Mouse (Mus musculus): ENCODE measurements at regions not wholly inside any gene's neighbourhood (a gene's known extent, or its start where the extent isn't known, plus 50 kb on each side); places are given as distances from the start of the nearest gene placed in this dataset.

DNA sequence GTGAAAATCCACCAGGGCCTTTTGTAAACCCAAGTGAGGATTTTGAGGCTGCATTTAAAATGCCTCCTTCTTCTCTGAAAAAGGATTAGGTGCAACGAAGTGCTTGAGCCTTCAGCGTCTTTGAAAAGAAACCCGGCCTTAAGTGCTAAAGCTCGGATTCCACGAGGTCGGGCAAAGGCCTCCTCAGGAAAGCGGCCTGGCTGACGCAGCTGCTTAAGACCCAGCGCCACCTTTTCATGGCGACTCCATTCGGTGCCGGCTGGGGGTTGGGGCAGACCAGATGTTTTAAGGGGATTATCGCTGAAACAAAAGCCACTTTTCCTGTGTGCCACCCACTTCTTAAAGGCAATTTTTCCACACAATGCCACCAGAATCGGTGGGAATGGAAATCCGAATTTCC lies 61.6 kb upstream of the 4932438H23Rik start:
- DNase-seq (ENCODE audit: low spot score): no peak

DNA sequence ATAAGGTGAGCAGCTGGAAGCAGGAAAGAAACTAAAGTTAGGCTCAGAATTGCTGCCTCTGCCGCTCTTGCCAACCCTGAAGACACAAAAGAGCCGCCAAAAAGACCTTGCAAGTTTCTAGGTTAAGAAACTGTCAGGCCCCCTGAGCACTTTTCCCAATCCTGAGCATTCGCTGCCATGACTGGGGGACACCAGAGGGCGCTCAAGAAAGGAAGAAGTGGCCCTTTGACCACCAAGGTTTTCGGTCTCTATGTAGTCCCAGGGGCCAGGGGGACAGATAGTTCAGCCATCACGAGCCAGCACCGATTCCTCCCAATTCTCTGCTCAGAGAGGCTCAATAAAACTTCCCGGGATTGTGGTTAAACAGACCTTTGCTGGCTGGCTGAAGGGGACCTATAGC lies 64.6 kb upstream of the Olig2 start:
- DNase-seq (ENCODE audit: low spot score): peak; percentile 74

DNA sequence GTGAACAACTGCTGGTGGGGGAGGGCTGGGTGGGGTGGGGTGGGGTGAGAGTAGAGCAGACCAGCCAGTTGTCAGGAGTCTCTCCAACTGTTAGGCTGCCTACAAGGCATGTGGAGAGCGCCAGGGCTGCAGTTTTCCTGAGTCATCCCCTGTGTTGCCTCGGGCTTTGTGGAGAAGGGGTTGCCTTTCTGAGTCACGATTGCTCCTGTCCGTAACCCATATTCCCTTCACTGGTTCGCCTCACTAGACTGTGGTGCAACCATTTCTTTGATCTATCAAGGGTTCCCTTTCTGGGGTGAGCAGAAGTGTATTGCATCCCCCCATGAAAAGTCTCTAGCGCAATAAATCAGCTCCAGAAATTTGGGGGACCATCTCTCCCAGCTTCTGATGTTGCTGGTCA lies 63.6 kb upstream of the Olig2 start:
- no peak for DNase-seq (ENCODE audit: low spot score)

DNA sequence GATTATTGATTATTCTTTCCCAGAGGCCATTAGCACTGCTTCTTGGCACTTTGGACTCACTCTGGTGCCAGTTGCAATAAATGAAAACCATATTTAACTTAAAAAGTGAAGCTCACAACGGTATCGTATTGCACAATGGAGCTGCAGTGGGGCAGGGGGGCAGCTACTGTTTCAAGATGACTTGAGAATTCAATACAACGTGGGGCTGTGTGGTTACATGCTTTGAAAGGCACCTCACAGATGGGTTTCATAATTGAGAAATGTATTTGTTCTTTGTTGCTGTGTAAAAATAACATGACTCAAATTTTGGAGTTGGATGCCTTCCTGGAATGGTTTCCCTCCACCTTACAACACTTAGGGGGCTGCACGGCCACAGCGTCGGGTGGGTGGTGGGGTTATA lies 62.9 kb upstream of the Olig2 start:
- no peak for DNase-seq (ENCODE audit: low spot score)

DNA sequence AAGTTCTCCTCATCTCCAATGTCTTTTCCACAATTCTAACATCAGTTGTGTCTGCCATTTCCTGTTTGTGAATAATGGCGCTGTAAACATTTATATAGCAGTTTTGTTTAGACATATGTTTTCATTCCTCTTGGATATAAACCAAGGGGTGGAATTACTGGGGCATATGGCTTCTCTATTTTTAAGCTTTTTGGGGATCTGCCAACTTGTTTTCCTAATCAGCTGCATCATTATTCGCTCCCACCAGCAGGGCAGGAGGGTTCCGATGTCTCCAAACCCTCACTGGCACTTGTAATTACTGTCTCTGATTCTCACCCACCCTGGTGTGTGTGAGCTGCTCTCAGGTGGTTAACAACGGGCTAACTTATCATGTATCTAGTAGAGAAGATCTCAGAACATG lies 59.4 kb upstream of the Olig2 start:
- DNase-seq (ENCODE audit: low spot score): no peak

DNA sequence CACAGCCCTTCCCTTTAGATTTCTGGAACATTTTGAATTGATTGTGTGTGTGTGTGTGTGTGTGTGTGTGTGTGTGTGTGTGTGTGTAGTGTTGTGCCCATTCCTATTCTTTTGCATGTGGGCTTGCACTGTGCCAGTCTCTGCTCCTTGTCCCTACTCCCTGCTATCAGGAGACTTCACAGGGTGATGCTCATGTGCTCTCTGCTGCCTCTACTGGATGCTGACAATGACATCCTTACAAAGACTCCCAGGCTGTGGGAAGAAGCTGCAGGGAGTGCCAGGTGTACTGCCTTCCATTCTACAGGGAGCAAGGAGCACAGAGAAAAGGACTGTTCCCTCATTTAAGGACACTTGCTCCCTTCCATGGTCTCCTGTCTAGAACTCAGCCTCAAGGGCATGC lies 58.4 kb upstream of the Olig2 start:
- DNase-seq (ENCODE audit: low spot score): peak; percentile 50

DNA sequence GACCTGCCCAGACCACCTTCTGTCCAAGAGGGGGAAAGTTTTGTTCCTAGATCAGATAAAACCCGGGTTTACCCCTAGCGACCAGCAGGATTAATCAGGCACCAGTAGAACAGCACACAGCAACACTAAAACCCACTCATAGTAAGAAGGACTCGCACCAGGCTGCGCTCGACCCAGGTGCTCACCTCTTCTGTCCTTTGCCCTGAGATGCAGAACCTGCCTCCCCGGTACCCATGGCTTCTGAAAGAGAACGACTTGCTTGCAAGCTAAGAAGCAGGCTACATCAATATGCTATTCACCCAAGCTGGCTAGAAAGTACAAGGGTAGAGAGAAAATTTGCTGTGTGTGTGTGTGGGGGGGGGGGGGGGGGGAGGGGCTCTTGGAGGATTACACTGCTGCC lies 56.9 kb upstream of the Olig2 start:
- DNase-seq (ENCODE audit: low spot score): no peak

DNA sequence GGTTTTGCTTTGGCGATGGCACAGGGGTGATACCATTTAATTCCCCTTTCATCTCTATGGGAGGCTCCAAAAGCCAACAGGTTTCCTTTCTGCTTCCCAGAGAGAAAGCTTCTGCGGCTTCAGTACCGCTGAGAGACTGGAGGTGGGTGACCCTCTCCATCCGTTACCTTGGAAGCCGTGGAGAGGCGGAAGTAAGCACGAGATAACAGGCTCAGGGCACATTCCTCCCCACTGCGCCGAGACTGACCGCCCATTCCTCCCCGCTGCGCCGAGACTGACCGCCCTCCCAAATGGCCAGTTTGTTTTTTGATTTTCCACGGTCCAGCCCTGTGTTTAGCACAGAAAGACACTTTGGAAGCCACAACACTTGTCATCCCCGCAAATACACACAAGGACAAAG lies 55.4 kb upstream of the Olig2 start:
- no peak for DNase-seq (ENCODE audit: low spot score)

DNA sequence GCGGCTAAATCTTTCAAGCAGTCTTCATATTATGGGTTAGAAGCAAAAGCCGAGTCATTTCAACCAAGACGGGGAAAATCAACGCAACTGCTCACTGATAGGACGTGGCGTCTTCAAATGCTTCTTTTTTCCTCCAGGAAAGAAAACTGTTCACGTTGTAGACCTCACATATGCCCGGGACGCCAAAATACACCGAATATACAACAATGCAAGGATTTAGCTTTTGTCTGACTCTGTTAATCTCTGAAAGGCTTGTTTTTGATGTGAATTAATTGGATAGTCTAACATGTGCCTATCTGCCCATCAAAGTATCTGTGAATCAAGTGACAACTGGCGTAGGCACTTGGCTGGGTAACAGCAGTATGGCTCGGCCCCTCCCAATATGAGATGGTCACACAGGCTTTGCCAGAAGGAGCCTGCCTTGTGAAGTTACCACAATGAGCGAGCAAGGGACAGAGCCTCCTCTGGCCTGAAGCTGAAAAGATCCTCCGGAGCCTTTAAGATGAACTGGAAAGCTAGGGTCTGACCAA lies 53.3 kb upstream of the Olig2 start:
- DNase-seq (ENCODE audit: low spot score): no peak

DNA sequence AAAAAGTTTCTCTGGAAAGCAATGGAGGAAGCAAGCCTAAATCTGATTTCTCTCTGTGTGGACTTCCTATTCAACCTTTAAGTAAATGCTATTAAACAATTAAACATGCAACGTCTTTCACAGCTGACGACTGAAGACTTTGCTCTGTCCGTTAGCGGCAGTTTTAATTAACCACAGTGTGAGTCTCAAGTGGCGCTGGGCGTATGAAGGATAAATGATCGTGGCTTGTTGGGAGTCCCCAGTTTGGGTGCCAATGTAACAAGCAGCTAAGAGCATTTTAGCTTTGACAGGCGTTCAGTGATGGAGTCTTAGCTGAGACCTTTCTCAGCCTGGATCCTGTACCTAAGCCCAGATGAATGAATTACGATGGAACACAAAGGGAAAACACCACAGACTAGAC lies 52.7 kb upstream of the Olig2 start:
- no peak for DNase-seq (ENCODE audit: low spot score)

DNA sequence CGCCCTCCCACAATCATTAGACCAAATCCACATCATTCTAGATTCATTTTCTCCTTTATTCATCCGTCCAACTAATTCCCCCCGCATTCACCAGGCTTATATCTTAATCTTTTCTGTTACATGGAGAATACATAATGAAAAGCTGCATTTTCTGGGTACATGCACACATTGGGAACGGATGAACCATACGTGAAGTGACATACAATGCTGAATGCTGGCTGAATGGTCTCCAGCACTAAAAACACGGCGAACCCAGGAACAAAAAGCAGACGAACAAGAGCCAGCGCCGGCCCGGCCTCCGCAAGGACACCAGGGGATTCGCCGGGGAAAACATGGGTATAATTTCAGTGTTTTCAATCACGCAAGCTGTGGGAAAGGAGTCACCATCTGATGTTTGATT lies 52.0 kb upstream of the Olig2 start:
- no peak for DNase-seq (ENCODE audit: low spot score)

DNA sequence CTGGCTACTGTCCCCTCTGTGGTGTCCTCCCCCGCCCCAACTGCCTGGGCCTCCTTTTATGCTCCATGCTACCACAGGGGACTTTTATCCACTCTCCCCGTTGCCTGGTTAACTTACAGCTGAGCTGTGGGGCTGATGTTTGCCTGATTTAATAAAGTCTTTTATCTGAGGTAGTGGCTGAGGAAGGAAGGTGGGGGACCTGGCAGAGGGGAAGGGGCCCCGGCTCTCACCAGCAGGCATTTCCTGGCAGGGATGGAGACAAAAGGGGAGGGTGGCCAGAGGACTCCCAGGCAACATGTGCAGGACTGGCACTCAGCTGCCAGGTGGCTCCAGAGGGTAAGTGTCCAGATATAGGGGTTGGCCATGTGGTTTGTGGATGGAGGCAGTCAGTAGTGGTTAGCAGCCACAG lies 51.4 kb upstream of the Olig2 start:
- DNase-seq (ENCODE audit: low spot score): no peak

DNA sequence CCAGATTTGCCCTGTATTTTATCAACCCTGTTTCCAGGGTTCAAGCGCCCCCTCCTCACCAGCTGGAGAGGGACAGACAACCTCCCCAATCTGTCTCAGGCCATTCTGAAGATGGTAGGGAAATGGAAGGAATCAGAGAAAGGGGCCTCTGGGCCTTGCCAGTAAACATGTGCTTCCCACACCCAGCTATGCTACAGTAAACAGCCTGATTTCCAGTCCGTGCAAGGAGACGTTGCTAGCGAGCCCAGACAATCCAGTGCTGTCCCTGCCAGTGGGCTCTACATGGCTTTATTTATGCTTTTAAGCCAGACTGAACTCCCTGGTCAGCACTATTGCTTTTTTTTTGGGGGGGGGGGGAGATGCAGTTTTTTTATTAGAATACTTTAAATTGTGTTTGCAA lies 50.9 kb upstream of the Olig2 start:
- no peak for DNase-seq (ENCODE audit: low spot score)
